Mouse (Mus musculus): ENCODE measurements around the gene Fbxw7.

The Fbxw7 gene

GRCm38 (mm10) chr3:84897952-84898351, 82.9 kb downstream of the Fbxw7 start:
- no peak for DNase-seq

GRCm38 (mm10) chr3:84906528-84906927, 91.5 kb downstream of the Fbxw7 start:
- DNase-seq: peak; percentile 18

GRCm38 (mm10) chr3:84914284-84914683, 99.2 kb downstream of the Fbxw7 start:
- no peak for DNase-seq

- DNase-seq: no peak
Measured at GRCm38 (mm10) chr3:84917903-84918679, 103.0 kb downstream of the Fbxw7 start.

- no peak for DNase-seq
Measured at GRCm38 (mm10) chr3:84921704-84922420, 106.8 kb downstream of the Fbxw7 start.

- DNase-seq: no peak
Measured at GRCm38 (mm10) chr3:84923256-84923655, 108.2 kb downstream of the Fbxw7 start.

GRCm38 (mm10) chr3:84923670-84924069, 108.6 kb downstream of the Fbxw7 start:
- DNase-seq: no peak

GRCm38 (mm10) chr3:84925229-84925628, 110.2 kb downstream of the Fbxw7 start:
- DNase-seq: no peak

- no peak for DNase-seq
Measured at GRCm38 (mm10) chr3:84926140-84926539, 111.1 kb downstream of the Fbxw7 start.

GRCm38 (mm10) chr3:84927168-84927794, 112.2 kb downstream of the Fbxw7 start:
- DNase-seq: no peak

GRCm38 (mm10) chr3:84927901-84928300, 112.8 kb downstream of the Fbxw7 start:
- DNase-seq: no peak

GRCm38 (mm10) chr3:84929171-84929570, 114.1 kb downstream of the Fbxw7 start:
- DNase-seq: no peak

GRCm38 (mm10) chr3:84930683-84931082, 115.6 kb downstream of the Fbxw7 start:
- no peak for DNase-seq

GRCm38 (mm10) chr3:84935729-84936128, 120.7 kb downstream of the Fbxw7 start:
- DNase-seq: no peak

GRCm38 (mm10) chr3:84936252-84936651, 121.2 kb downstream of the Fbxw7 start:
- no peak for DNase-seq

GRCm38 (mm10) chr3:84936956-84937355, 121.9 kb downstream of the Fbxw7 start:
- DNase-seq: no peak

GRCm38 (mm10) chr3:84937360-84938355, 122.6 kb downstream of the Fbxw7 start:
- no peak for DNase-seq

- DNase-seq: no peak
Measured at GRCm38 (mm10) chr3:84944933-84945332, 129.9 kb downstream of the Fbxw7 start.

- DNase-seq: no peak
Measured at GRCm38 (mm10) chr3:84946381-84946780, 131.3 kb downstream of the Fbxw7 start.

- no peak for DNase-seq
Measured at GRCm38 (mm10) chr3:84949387-84949786, 134.3 kb downstream of the Fbxw7 start.

GRCm38 (mm10) chr3:84951698-84952097, 136.6 kb downstream of the Fbxw7 start:
- DNase-seq: no peak

GRCm38 (mm10) chr3:84952135-84952534, 137.1 kb downstream of the Fbxw7 start:
- peak; percentile 60 for DNase-seq
